Mouse (Mus musculus) kidney, postnatal 0 days (tissue): Measurements from ENCODE around the gene Sv2c. TPM values are rescaled to one million over a fixed set of nuclear protein-coding genes. Genes with fewer than 3 reads are reported as not detected.

Source experiments
- ATAC-seq: fragments of 200-750 bp; cut with Nextera tagmentation; replicated peaks from 2 replicates; pipeline ENCODE4 v1.8.0; 2017; ENCODE audit warnings: low read depth, moderate number of reproducible peaks, moderate TSS enrichment, moderate library complexity; ENCODE audit not compliant: low FRiP score
- DNase-seq: peaks from one replicate; pipeline ENCODE4 v3.0.0-alpha.2; 2016; ENCODE audit warnings: low spot score
- H3K27ac ChIP-seq: fragments of 300-500 bp; sonication (generic); 2 replicates; pipeline ENCODE4 v1.5.1; 2014; ENCODE audit warnings: mild to moderate bottlenecking
- H3K27me3 ChIP-seq: fragments of 300-500 bp; sonication (generic); 2 replicates; pipeline ENCODE4 v1.6.1; 2014; ENCODE audit warnings: low read length, mixed read lengths; ENCODE audit not compliant: insufficient read depth
- H3K36me3 ChIP-seq: fragments of 300-500 bp; sonication (generic); 2 replicates; pipeline ENCODE4 v1.6.1; 2014; ENCODE audit warnings: low read length, mixed read lengths; ENCODE audit not compliant: insufficient read depth
- H3K4me1 ChIP-seq: fragments of 300-500 bp; sonication (generic); replicated peaks from 2 replicates; pipeline ENCODE4 v1.6.1; 2014; ENCODE audit warnings: antibody characterized with exemption, low read length, mixed read lengths; ENCODE audit not compliant: insufficient read depth
- H3K4me2 ChIP-seq: fragments of 300-500 bp; sonication (generic); 2 replicates; pipeline ENCODE4 v1.6.1; 2014; ENCODE audit warnings: mild to moderate bottlenecking, low read length, moderate library complexity, mixed read lengths
- H3K4me3 ChIP-seq: fragments of 300-500 bp; sonication (generic); replicated peaks from 2 replicates; pipeline ENCODE4 v1.5.1; 2014; ENCODE audit warnings: low read depth, low read length
- H3K9ac ChIP-seq: fragments of 300-500 bp; sonication (generic); 2 replicates; pipeline ENCODE4 v1.6.1; 2014; ENCODE audit warnings: low read depth, low read length
- H3K9me3 ChIP-seq: fragments of 300-500 bp; sonication (generic); replicated peaks from 2 replicates; pipeline ENCODE4 v1.6.1; 2016; ENCODE audit warnings: low read length, inconsistent platforms, mixed read lengths
- CTCF ChIP-seq: IDR thresholded peaks from 2 replicates; pipeline ENCODE4 v1.5.1; 2016; ENCODE audit warnings: antibody characterized with exemption, low read depth, mild to moderate bottlenecking, moderate library complexity
- WGBS: fragments of 180-500 bp; shearing (Covaris S2); extraction: QIAGEN DNeasy Blood & Tissue Kit; methylation state at CpG from one replicate; pipeline ENCODE4 v1.1.7; 2014; 5-methylcytosine and 5-hydroxymethylcytosine counted together
- polyA plus RNA-seq: library from polyadenylated mRNA; unstranded; fragments of >200 nt; fragmentation: Nextera tagmentation; extraction: Ambion mirVana; gene quantifications from 2 replicates; pipeline ENCODE4 v1.2.1, GENCODE M21; 2015

Gene Sv2c
- polyA plus RNA-seq, 1 experiment from 2014 or later: 0.39 TPM

- no peak overlapping the region for H3K4me3 ChIP-seq
- H3K27ac ChIP-seq: no peak overlapping the region
- 0 out of 2 replicates have a peak, but pooled peaks cover 3% of the 10 kb centered on the region for H3K4me1 ChIP-seq
- H3K27me3 ChIP-seq: no peaks in the 10 kb centered on the region
- WGBS: 14% methylated on average over 10 of the region's 10 CpGs
- ATAC-seq: 0 out of 2 replicates have a peak, but pooled peaks have one; percentile 37
- H3K9ac ChIP-seq: no peak overlapping the region
- peak; percentile 66 for DNase-seq
- H3K9me3 ChIP-seq: no peaks in the 10 kb centered on the region
- no peak for TF ChIP-seq CTCF
- no peaks in the 10 kb centered on the region for H3K36me3 ChIP-seq
- H3K4me2 ChIP-seq: no peak overlapping the region
Observed at GRCm38 (mm10) chr13:95999396-95999795, 133.0 kb downstream of the Sv2c start.

- 0 out of 2 replicates have a peak, but pooled peaks cover 3% of the 10 kb centered on the region for H3K4me1 ChIP-seq
- H3K27me3 ChIP-seq: no peaks in the 10 kb centered on the region
- H3K4me3 ChIP-seq: no peak overlapping the region
- no peaks in the 10 kb centered on the region for H3K9me3 ChIP-seq
- H3K27ac ChIP-seq: no peak overlapping the region
- TF ChIP-seq CTCF: peak; percentile 27; the same call in 1 of the 2 replicates
- ATAC-seq: no peak
- no peak for DNase-seq
- WGBS: 70% methylated on average over 2 of the region's 2 CpGs
- no peak overlapping the region for H3K9ac ChIP-seq
- H3K4me2 ChIP-seq: no peak overlapping the region
- no peaks in the 10 kb centered on the region for H3K36me3 ChIP-seq
Observed at GRCm38 (mm10) chr13:95997294-95997693, 135.1 kb downstream of the Sv2c start.

- 0 out of 2 replicates have a peak, but pooled peaks cover 3% of the 10 kb centered on the region for H3K4me1 ChIP-seq
- no peak for ATAC-seq
Observed at GRCm38 (mm10) chr13:95994705-95995703, 137.4 kb downstream of the Sv2c start.

GRCm38 (mm10) chr13:95988181-95988580 lies 144.2 kb downstream of the Sv2c start:
- H3K27me3 ChIP-seq: no peaks in the 10 kb centered on the region
- TF ChIP-seq CTCF: no peak
- 86% methylated on average over 9 of the region's 9 CpGs for WGBS
- no peaks in the 10 kb centered on the region for H3K9me3 ChIP-seq
- H3K4me2 ChIP-seq: no peak overlapping the region
- DNase-seq: no peak
- H3K9ac ChIP-seq: no peak overlapping the region
- ATAC-seq: no peak
- H3K27ac ChIP-seq: no peak overlapping the region
- H3K4me1 ChIP-seq: no peaks in the 10 kb centered on the region
- no peaks in the 10 kb centered on the region for H3K36me3 ChIP-seq
- no peak overlapping the region for H3K4me3 ChIP-seq

More at GRCm38 (mm10) chr13:95994705-95995703, 137.4 kb downstream of the Sv2c start:
- DNase-seq: no peak
- Histone ChIP-seq H3K27ac (no peak overlapping the region), H3K9me3 (no peaks in the 10 kb centered on the region), H3K4me3 (no peak overlapping the region), H3K9ac (no peak overlapping the region), H3K4me2 (no peak overlapping the region), H3K36me3 (no peaks in the 10 kb centered on the region), H3K27me3 (no peaks in the 10 kb centered on the region)
- 66% methylated on average over 27 of the region's 27 CpGs for WGBS
- TF ChIP-seq CTCF: no peak

GRCm38 (mm10) chr13:95987147-95987546 lies 145.2 kb downstream of the Sv2c start:
- Histone ChIP-seq H3K36me3 (no peaks in the 10 kb centered on the region), H3K4me2 (no peak overlapping the region), H3K9me3 (no peaks in the 10 kb centered on the region), H3K27ac (no peak overlapping the region), H3K9ac (no peak overlapping the region), H3K4me3 (no peak overlapping the region), H3K27me3 (no peaks in the 10 kb centered on the region), H3K4me1 (no peaks in the 10 kb centered on the region)
- ATAC-seq: no peak
- WGBS: 82% methylated on average over 5 of the region's 5 CpGs
- no peak for TF ChIP-seq CTCF
- no peak for DNase-seq

- Histone ChIP-seq H3K27me3 (no peaks in the 10 kb centered on the region), H3K4me2 (no peak overlapping the region), H3K4me3 (no peak overlapping the region), H3K4me1 (no peaks in the 10 kb centered on the region), H3K36me3 (no peaks in the 10 kb centered on the region), H3K9ac (no peak overlapping the region), H3K27ac (no peak overlapping the region), H3K9me3 (no peaks in the 10 kb centered on the region)
- ATAC-seq (no peak), DNase-seq (peak; percentile 47)
- peak; percentile 73 for TF ChIP-seq CTCF
- WGBS: 72% methylated on average over 13 of the region's 13 CpGs
Observed at GRCm38 (mm10) chr13:95986375-95986774, 146.0 kb downstream of the Sv2c start.
